Mouse (Mus musculus) intestine, postnatal 0 days (tissue): ENCODE measurements around the gene Uaca. TPM values are rescaled to one million over a fixed set of nuclear protein-coding genes. Genes with fewer than 3 reads are reported as not detected.

ENCODE experiments used
- ATAC-seq: fragments of 200-750 bp; cut with Nextera tagmentation; 2 replicates; pipeline ENCODE4 v1.8.0; 2017; ENCODE audit warnings: mild to moderate bottlenecking, moderate TSS enrichment, moderate library complexity
- H3K27ac ChIP-seq: fragments of 300-500 bp; sonication (generic); 2 replicates; pipeline ENCODE4 v1.5.1; 2014; ENCODE audit warnings: mild to moderate bottlenecking, low read depth, low read length, moderate library complexity
- H3K27me3 ChIP-seq: fragments of 300-500 bp; sonication (generic); replicated peaks from 2 replicates; pipeline ENCODE4 v1.6.1; 2014; ENCODE audit warnings: low read length, mixed read lengths; ENCODE audit not compliant: control insufficient read depth, insufficient read depth
- H3K36me3 ChIP-seq: fragments of 300-500 bp; sonication (generic); 2 replicates; pipeline ENCODE4 v1.6.1; 2014; ENCODE audit warnings: mild to moderate bottlenecking, moderate library complexity; ENCODE audit not compliant: control insufficient read depth, insufficient read depth
- H3K4me1 ChIP-seq: fragments of 300-500 bp; sonication (generic); replicated peaks from 2 replicates; pipeline ENCODE4 v1.6.1; 2014; ENCODE audit warnings: antibody characterized with exemption, low read length, mixed read lengths; ENCODE audit not compliant: control insufficient read depth, insufficient read depth
- H3K4me2 ChIP-seq: fragments of 300-500 bp; sonication (generic); replicated peaks from 2 replicates; pipeline ENCODE4 v1.6.1; 2014; ENCODE audit warnings: low read depth, mild to moderate bottlenecking, moderate library complexity
- H3K4me3 ChIP-seq: fragments of 300-500 bp; sonication (generic); 2 replicates; pipeline ENCODE4 v1.5.1; 2014; ENCODE audit warnings: low read depth, low read length
- H3K9ac ChIP-seq: fragments of 300-500 bp; sonication (generic); 2 replicates; pipeline ENCODE4 v1.6.1; 2014; ENCODE audit warnings: mild to moderate bottlenecking, low read depth, low read length
- H3K9me3 ChIP-seq: fragments of 300-500 bp; sonication (generic); 2 replicates; pipeline ENCODE4 v1.6.1; 2016; ENCODE audit warnings: mixed run types; ENCODE audit not compliant: control insufficient read depth
- CTCF ChIP-seq: sonication (generic); IDR thresholded peaks from 2 replicates; pipeline ENCODE4 v1.5.1; 2016; ENCODE audit warnings: low read depth, mild to moderate bottlenecking, control low read depth, antibody characterized with exemption, moderate library complexity
- WGBS: fragments of 180-500 bp; shearing (Covaris S2); extraction: QIAGEN DNeasy Blood & Tissue Kit; methylation state at CpG from one replicate; pipeline ENCODE4 v1.1.7; 2014; 5-methylcytosine and 5-hydroxymethylcytosine counted together
- polyA plus RNA-seq: library from polyadenylated mRNA; unstranded; fragments of >200 nt; fragmentation: Nextera tagmentation; extraction: Ambion mirVana; gene quantifications from 2 replicates; pipeline ENCODE4 v1.2.1, GENCODE M21; 2015

The Uaca gene
- 34.6 and 39.3 TPM in 2 replicates for polyA plus RNA-seq

DNA sequence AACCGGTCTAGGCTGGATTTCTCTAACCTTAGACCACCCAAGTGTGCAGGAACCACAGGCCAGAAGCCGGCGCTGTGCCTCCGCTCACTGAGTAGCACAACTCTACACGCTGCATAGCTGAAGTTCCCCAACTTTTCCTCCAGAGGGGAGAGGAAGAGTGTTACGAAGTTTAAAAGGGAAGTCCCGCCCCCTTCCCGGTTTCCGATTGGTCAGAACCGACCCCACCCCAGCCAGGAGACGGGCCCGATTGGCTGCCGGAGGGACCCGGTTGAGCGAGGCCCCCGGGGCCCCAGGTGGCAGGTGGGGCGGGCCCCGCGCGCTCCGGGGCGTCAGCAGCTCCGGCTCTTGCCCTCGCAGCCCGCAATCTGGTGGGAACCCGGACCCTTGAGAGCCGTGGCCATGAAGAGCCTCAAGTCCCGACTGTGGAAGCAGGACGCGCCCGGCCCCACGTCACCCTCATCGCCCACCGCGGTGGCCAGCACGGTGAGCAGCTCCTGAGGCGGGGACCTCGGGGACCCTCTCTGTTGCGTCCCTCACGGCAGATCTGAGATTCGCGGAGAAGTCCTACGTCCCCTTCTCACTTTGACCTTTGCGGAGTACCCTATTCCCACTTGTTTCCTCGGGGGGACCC lies at the start of gene Uaca:
TSS of gene Uaca (plus strand) at position 333 of the 631 bp plus-strand sequence.
- Histone ChIP-seq H3K9ac (peak within 1 kb of the TSS; percentile 78), H3K27me3 (no peaks in the 10 kb centered on the region), H3K4me1 (no peaks in the 10 kb centered on the region), H3K36me3 (no peaks in the 10 kb centered on the region), H3K9me3 (no peaks in the 10 kb centered on the region), H3K27ac (peak within 1 kb of the TSS; percentile 81), H3K4me2 (peak within 1 kb of the TSS; percentile 93), H3K4me3 (peak within 1 kb of the TSS; percentile 92)
- under 1% methylated on average over 45 of the region's 45 CpGs for WGBS
- ATAC-seq: peak; percentile 96
- peak; percentile 87 for TF ChIP-seq CTCF

GRCm38 (mm10) chr9:60744971-60745370 lies 49.4 kb upstream of the Uaca start:
- no peaks in the 10 kb centered on the region for H3K36me3 ChIP-seq
- ATAC-seq: no peak
- H3K27me3 ChIP-seq: no peaks in the 10 kb centered on the region
- no peaks in the 10 kb centered on the region for H3K9me3 ChIP-seq
- no peak overlapping the region for H3K4me3 ChIP-seq
- WGBS: 56% methylated on average over 4 of the region's 4 CpGs
- no peak overlapping the region for H3K27ac ChIP-seq
- no peak overlapping the region for H3K4me2 ChIP-seq
- no peak overlapping the region for H3K9ac ChIP-seq
- no peaks in the 10 kb centered on the region; the same call in 1 of the 2 replicates for H3K4me1 ChIP-seq
- TF ChIP-seq CTCF: no peak

DNA sequence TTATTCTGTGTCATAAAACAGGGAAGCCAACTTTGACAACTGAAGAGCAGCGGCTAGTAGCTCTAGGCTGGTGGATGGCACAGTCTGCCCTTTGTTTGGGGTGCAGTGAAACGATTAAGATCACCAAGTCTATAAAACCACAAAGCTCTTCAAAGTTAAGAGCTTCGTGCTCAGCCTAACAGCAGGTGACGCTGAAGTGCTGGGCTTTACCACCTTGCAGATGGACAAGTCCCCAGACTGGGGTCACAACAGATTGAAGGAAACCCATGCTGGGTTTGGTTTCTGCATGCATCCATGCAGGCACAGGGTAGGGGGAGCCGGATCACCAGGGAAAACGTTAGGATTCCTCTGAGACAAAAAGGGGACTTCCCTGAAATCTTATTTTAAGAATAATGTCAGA lies 47.8 kb upstream of the Uaca start:
- Histone ChIP-seq H3K4me3 (no peak overlapping the region), H3K9ac (no peak overlapping the region), H3K4me2 (no peak overlapping the region), H3K4me1 (peaks cover 3% of the 10 kb centered on the region; the same call in 1 of the 2 replicates), H3K27ac (no peak overlapping the region), H3K36me3 (no peaks in the 10 kb centered on the region), H3K27me3 (no peaks in the 10 kb centered on the region), H3K9me3 (no peaks in the 10 kb centered on the region)
- peak; percentile 55 for TF ChIP-seq CTCF
- ATAC-seq: peak; percentile 17; the same call in 1 of the 2 replicates
- 27% methylated on average over 6 of the region's 6 CpGs for WGBS

DNA sequence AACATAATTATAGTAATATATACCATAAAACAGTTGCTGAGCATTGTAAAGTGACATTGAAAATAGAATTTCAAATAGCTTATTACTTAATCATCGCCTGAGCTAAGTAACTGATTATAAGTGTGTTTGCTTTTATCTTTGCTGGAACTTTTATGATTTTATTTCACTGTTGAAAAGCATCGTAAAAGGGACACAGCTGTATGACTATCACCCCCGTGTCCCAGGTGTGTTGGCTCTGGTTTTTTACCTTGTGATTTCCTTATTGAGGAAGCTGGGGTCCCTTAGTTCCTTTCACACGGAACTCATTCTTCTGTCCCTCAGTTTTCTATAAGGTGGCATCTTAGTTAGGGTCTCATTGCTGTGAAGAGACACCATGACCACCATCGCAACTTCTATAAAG lies 46.7 kb upstream of the Uaca start:
- Histone ChIP-seq H3K27me3 (no peaks in the 10 kb centered on the region), H3K4me3 (no peak overlapping the region), H3K4me1 (peaks cover 3% of the 10 kb centered on the region; the same call in 1 of the 2 replicates), H3K36me3 (no peaks in the 10 kb centered on the region), H3K4me2 (no peak overlapping the region), H3K9ac (no peak overlapping the region), H3K9me3 (no peaks in the 10 kb centered on the region), H3K27ac (no peak overlapping the region; the same call in 1 of the 2 replicates)
- 50% methylated on average over 5 of the region's 5 CpGs for WGBS
- peak; percentile 67 for ATAC-seq
- no peak for TF ChIP-seq CTCF

DNA sequence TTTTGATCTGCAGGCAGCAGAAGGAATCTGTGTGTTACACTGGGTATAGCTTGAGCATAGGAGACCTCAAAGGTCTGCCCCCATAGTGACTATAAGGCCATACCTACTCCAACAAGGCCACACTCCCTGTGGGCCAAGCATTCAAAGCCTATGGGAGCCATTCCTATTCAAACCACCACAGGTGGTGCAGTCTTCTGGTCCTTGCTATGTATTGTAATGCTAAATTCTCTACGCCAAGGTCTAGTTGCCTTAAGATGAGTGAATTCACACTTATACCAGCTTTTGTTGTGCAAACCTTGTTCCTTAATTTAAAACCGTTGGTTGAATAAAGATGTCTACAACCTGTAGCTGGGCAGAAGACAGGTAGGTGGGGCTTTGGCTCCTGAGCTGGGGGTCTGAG lies 46.2 kb upstream of the Uaca start:
- H3K27me3 ChIP-seq: no peaks in the 10 kb centered on the region
- H3K9me3 ChIP-seq: no peaks in the 10 kb centered on the region
- no peak overlapping the region; the same call in 1 of the 2 replicates for H3K27ac ChIP-seq
- H3K9ac ChIP-seq: no peak overlapping the region
- H3K4me2 ChIP-seq: no peak overlapping the region
- 0 out of 2 replicates have a peak, but pooled peaks cover 3% of the 10 kb centered on the region for H3K4me1 ChIP-seq
- WGBS: 89% methylated on average over 2 of the region's 2 CpGs
- no peak for ATAC-seq
- TF ChIP-seq CTCF: no peak
- no peaks in the 10 kb centered on the region for H3K36me3 ChIP-seq
- no peak overlapping the region for H3K4me3 ChIP-seq

GRCm38 (mm10) chr9:60749105-60749504 lies 45.2 kb upstream of the Uaca start:
- Histone ChIP-seq H3K36me3 (no peaks in the 10 kb centered on the region), H3K9me3 (no peaks in the 10 kb centered on the region), H3K4me1 (0 out of 2 replicates have a peak, but pooled peaks cover 3% of the 10 kb centered on the region), H3K4me3 (no peak overlapping the region), H3K9ac (no peak overlapping the region), H3K27ac (no peak overlapping the region), H3K4me2 (no peak overlapping the region), H3K27me3 (no peaks in the 10 kb centered on the region)
- no peak for ATAC-seq
- whole genome bisulfite sequencing: 85% methylated on average over 2 of the region's 2 CpGs
- TF ChIP-seq CTCF: peak; percentile 52
